Mouse (Mus musculus): Measurements from ENCODE around the gene Sdc4. TPM values are rescaled to one million over a fixed set of nuclear protein-coding genes. Genes with fewer than 3 reads are reported as not detected.

The Sdc4 gene
- polyA plus RNA-seq, 1 experiment = 125 TPM

GRCm38 (mm10) chr2:164434681-164435080 lies 9.0 kb downstream of the Sdc4 start:
- no peak overlapping the region for H3K4me3 ChIP-seq (ENCODE audit: insufficient read depth, low read length)

GRCm38 (mm10) chr2:164433278-164433895 lies 10.3 kb downstream of the Sdc4 start:
- TF ChIP-seq CTCF (IDR thresholded peaks at IDR 0.05; ENCODE audit: low read depth, low read length) = no peak
- TF ChIP-seq POLR2A (IDR thresholded peaks at IDR 0.05; ENCODE audit: borderline replicate concordance, low read depth, low read length) = no peak
- no peak overlapping the region for H3K27ac ChIP-seq (ENCODE audit: insufficient read depth, low read depth, low read length)
- H3K4me1 ChIP-seq (ENCODE audit: control insufficient read depth, insufficient read depth, low read length) = peaks cover 55% of the 10 kb centered on the region
- no peak overlapping the region for H3K4me3 ChIP-seq (ENCODE audit: insufficient read depth, low read length)

More at GRCm38 (mm10) chr2:164434681-164435080, 9.0 kb downstream of the Sdc4 start:
- Histone ChIP-seq H3K27ac (ENCODE audit: insufficient read depth, low read depth, low read length) (no peak overlapping the region), H3K4me1 (ENCODE audit: control insufficient read depth, insufficient read depth, low read length) (peaks cover 67% of the 10 kb centered on the region)
- no peak for TF ChIP-seq POLR2A (IDR thresholded peaks at IDR 0.05; ENCODE audit: borderline replicate concordance, low read depth, low read length)
- TF ChIP-seq CTCF (IDR thresholded peaks at IDR 0.05; ENCODE audit: low read depth, low read length) = no peak

- no peak for TF ChIP-seq CTCF (IDR thresholded peaks at IDR 0.05; ENCODE audit: low read depth, low read length)
- H3K4me1 ChIP-seq (ENCODE audit: control insufficient read depth, insufficient read depth, low read length) = peaks cover 48% of the 10 kb centered on the region
- H3K4me3 ChIP-seq (ENCODE audit: insufficient read depth, low read length) = no peak overlapping the region
- no peak overlapping the region for H3K27ac ChIP-seq (ENCODE audit: insufficient read depth, low read depth, low read length)
These were observed 11.0 kb downstream of the Sdc4 start for GRCm38 (mm10) chr2:164432541-164433191.

- TF ChIP-seq POLR2A (IDR thresholded peaks at IDR 0.05; ENCODE audit: borderline replicate concordance, low read depth, low read length) = no peak
- no peak for TF ChIP-seq CTCF (IDR thresholded peaks at IDR 0.05; ENCODE audit: low read depth, low read length)
- no peak overlapping the region for H3K27ac ChIP-seq (ENCODE audit: insufficient read depth, low read depth, low read length)
These were observed 11.8 kb downstream of the Sdc4 start for GRCm38 (mm10) chr2:164431676-164432465.

GRCm38 (mm10) chr2:164430697-164431096 lies 13.0 kb downstream of the Sdc4 start:
- no peak for TF ChIP-seq CTCF (IDR thresholded peaks at IDR 0.05; ENCODE audit: low read depth, low read length)
- no peak for TF ChIP-seq POLR2A (IDR thresholded peaks at IDR 0.05; ENCODE audit: borderline replicate concordance, low read depth, low read length)
- no peak overlapping the region for H3K27ac ChIP-seq (ENCODE audit: insufficient read depth, low read depth, low read length)
- no peak overlapping the region for H3K4me3 ChIP-seq (ENCODE audit: insufficient read depth, low read length)
- peaks cover 28% of the 10 kb centered on the region for H3K4me1 ChIP-seq (ENCODE audit: control insufficient read depth, insufficient read depth, low read length)

More at GRCm38 (mm10) chr2:164431676-164432465, 11.8 kb downstream of the Sdc4 start:
- Histone ChIP-seq H3K4me1 (ENCODE audit: control insufficient read depth, insufficient read depth, low read length) (peaks cover 40% of the 10 kb centered on the region), H3K4me3 (ENCODE audit: insufficient read depth, low read length) (no peak overlapping the region)

- Histone ChIP-seq H3K27ac (ENCODE audit: insufficient read depth, low read depth, low read length) (no peak overlapping the region), H3K4me3 (ENCODE audit: insufficient read depth, low read length) (no peak overlapping the region), H3K4me1 (ENCODE audit: control insufficient read depth, insufficient read depth, low read length) (peaks cover 22% of the 10 kb centered on the region)
- TF ChIP-seq POLR2A (IDR thresholded peaks at IDR 0.05; ENCODE audit: borderline replicate concordance, low read depth, low read length) (no peak), CTCF (IDR thresholded peaks at IDR 0.05; ENCODE audit: low read depth, low read length) (no peak)
These were observed 13.6 kb downstream of the Sdc4 start for GRCm38 (mm10) chr2:164429881-164430615.

GRCm38 (mm10) chr2:164428451-164428850 lies 15.2 kb downstream of the Sdc4 start:
- peaks cover 6% of the 10 kb centered on the region for H3K4me1 ChIP-seq (ENCODE audit: control insufficient read depth, insufficient read depth, low read length)
- TF ChIP-seq POLR2A (IDR thresholded peaks at IDR 0.05; ENCODE audit: borderline replicate concordance, low read depth, low read length) (no peak), CTCF (IDR thresholded peaks at IDR 0.05; ENCODE audit: low read depth, low read length) (no peak)
- H3K27ac ChIP-seq (ENCODE audit: insufficient read depth, low read depth, low read length) = no peak overlapping the region
- H3K4me3 ChIP-seq (ENCODE audit: insufficient read depth, low read length) = no peak overlapping the region

- Histone ChIP-seq H3K27ac (ENCODE audit: insufficient read depth, low read depth, low read length) (no peak overlapping the region), H3K4me3 (ENCODE audit: insufficient read depth, low read length) (no peak overlapping the region)
- TF ChIP-seq POLR2A (IDR thresholded peaks at IDR 0.05; ENCODE audit: borderline replicate concordance, low read depth, low read length) = no peak
- no peak for TF ChIP-seq CTCF (IDR thresholded peaks at IDR 0.05; ENCODE audit: low read depth, low read length)
These were observed 16.7 kb downstream of the Sdc4 start for GRCm38 (mm10) chr2:164426952-164427351.

GRCm38 (mm10) chr2:164426121-164426520 lies 17.6 kb downstream of the Sdc4 start:
- H3K27ac ChIP-seq (ENCODE audit: insufficient read depth, low read depth, low read length) = no peak overlapping the region
- H3K4me3 ChIP-seq (ENCODE audit: insufficient read depth, low read length) = no peak overlapping the region
- no peaks in the 10 kb centered on the region for H3K4me1 ChIP-seq (ENCODE audit: control insufficient read depth, insufficient read depth, low read length)
- TF ChIP-seq CTCF (IDR thresholded peaks at IDR 0.05; ENCODE audit: low read depth, low read length) = no peak
- no peak for TF ChIP-seq POLR2A (IDR thresholded peaks at IDR 0.05; ENCODE audit: borderline replicate concordance, low read depth, low read length)

More at GRCm38 (mm10) chr2:164426952-164427351, 16.7 kb downstream of the Sdc4 start:
- H3K4me1 ChIP-seq (ENCODE audit: control insufficient read depth, insufficient read depth, low read length) = no peaks in the 10 kb centered on the region
